Mouse (Mus musculus) small intestine, adult 2 months (tissue): ENCODE results near the gene Atg9b. TPM values are rescaled to one million over a fixed set of nuclear protein-coding genes. Genes with fewer than 3 reads are reported as not detected.

ENCODE experiments used
- H3K27ac ChIP-seq: fragments of 200-500 bp; 2 replicates; pipeline ENCODE4 v1.5.1; 2012; ENCODE audit warnings: low read depth, low read length, control low read depth, inconsistent platforms; ENCODE audit not compliant: insufficient read depth
- H3K27me3 ChIP-seq: fragments of 200-500 bp; 2 replicates; pipeline ENCODE4 v1.6.1; 2012; ENCODE audit warnings: mild to moderate bottlenecking, moderate library complexity, low read length, inconsistent platforms; ENCODE audit not compliant: control insufficient read depth, insufficient read depth
- H3K36me3 ChIP-seq: fragments of 200-500 bp; 2 replicates; pipeline ENCODE4 v1.6.1; 2012; ENCODE audit warnings: mild to moderate bottlenecking, low read length, control low read depth, inconsistent platforms; ENCODE audit not compliant: control insufficient read depth, insufficient read depth
- H3K4me1 ChIP-seq: fragments of 200-500 bp; 2 replicates; pipeline ENCODE4 v1.6.1; 2012; ENCODE audit warnings: low read length, inconsistent platforms, mixed read lengths; ENCODE audit not compliant: control insufficient read depth, insufficient read depth, insufficient read length
- H3K4me3 ChIP-seq: fragments of 200-500 bp; 2 replicates; pipeline ENCODE4 v1.5.1; 2012; ENCODE audit warnings: low read depth, mild to moderate bottlenecking, control low read depth, inconsistent platforms, low read length, moderate library complexity
- CTCF ChIP-seq: fragments of 200-500 bp; IDR thresholded peaks from 2 replicates; pipeline ENCODE4 v1.5.1; 2012; ENCODE audit warnings: low read depth, mild to moderate bottlenecking, control low read depth, inconsistent platforms, low read length, moderate library complexity, mixed read lengths; ENCODE audit not compliant: insufficient replicate concordance, insufficient read length; ENCODE audit errors: extremely low read depth
- POLR2A ChIP-seq: fragments of 200-500 bp; IDR thresholded peaks from 2 replicates; pipeline ENCODE4 v1.6.1; 2012; ENCODE audit warnings: low read depth, mild to moderate bottlenecking, control low read depth, inconsistent platforms, low read length, moderate library complexity
- WGBS: fragments of 180-500 bp; shearing (Covaris S2); methylation state at CpG from one replicate; pipeline ENCODE4 v1.1.7; 2018; 5-methylcytosine and 5-hydroxymethylcytosine counted together
- polyA plus RNA-seq: library from polyadenylated mRNA; depleted of rRNA; stranded (reverse); fragments of >200 nt; gene quantifications from 2 replicates; pipeline ENCODE4 v1.2.3, GENCODE M21; 2012

Gene Atg9b
- polyA plus RNA-seq, 1 experiment, result 0.43 TPM

- Histone ChIP-seq H3K27ac (no peak overlapping the region), H3K4me1 (peaks cover 10% of the 10 kb centered on the region; the same call in 1 of the 2 replicates), H3K4me3 (no peak overlapping the region), H3K27me3 (no peaks in the 10 kb centered on the region), H3K36me3 (no peaks in the 10 kb centered on the region)
- WGBS, result 68% methylated on average over 4 of the region's 4 CpGs
- TF ChIP-seq POLR2A (no peak), CTCF (no peak)
Measured at GRCm38 (mm10) chr5:24379501-24379900, 12.4 kb downstream of the Atg9b start.

- 78% methylated on average over 2 of the region's 2 CpGs for WGBS
- no peaks in the 10 kb centered on the region for H3K36me3 ChIP-seq
- no peak overlapping the region for H3K27ac ChIP-seq
- no peak for TF ChIP-seq CTCF
- TF ChIP-seq POLR2A, result no peak
- no peaks in the 10 kb centered on the region for H3K27me3 ChIP-seq
- H3K4me1 ChIP-seq, result peaks cover 6% of the 10 kb centered on the region; the same call in 1 of the 2 replicates
- no peak overlapping the region for H3K4me3 ChIP-seq
Measured at GRCm38 (mm10) chr5:24378700-24379099, 13.2 kb downstream of the Atg9b start.

- WGBS, result 57% methylated on average over 7 of the region's 7 CpGs
- H3K4me3 ChIP-seq, result no peak overlapping the region
- TF ChIP-seq POLR2A (no peak), CTCF (no peak)
Measured at GRCm38 (mm10) chr5:24374666-24375328, 17.1 kb downstream of the Atg9b start.

GRCm38 (mm10) chr5:24374216-24374615 lies 17.7 kb downstream of the Atg9b start:
- no peak for TF ChIP-seq POLR2A
- WGBS, result 34% methylated on average over 6 of the region's 6 CpGs
- Histone ChIP-seq H3K27me3 (no peaks in the 10 kb centered on the region), H3K27ac (no peak overlapping the region), H3K4me3 (no peak overlapping the region), H3K4me1 (no peaks in the 10 kb centered on the region), H3K36me3 (no peaks in the 10 kb centered on the region)

More at GRCm38 (mm10) chr5:24374666-24375328, 17.1 kb downstream of the Atg9b start:
- H3K27ac ChIP-seq, result no peak overlapping the region
- H3K36me3 ChIP-seq, result no peaks in the 10 kb centered on the region
- no peaks in the 10 kb centered on the region for H3K4me1 ChIP-seq
- no peaks in the 10 kb centered on the region for H3K27me3 ChIP-seq

- no peak for TF ChIP-seq POLR2A
- no peak for TF ChIP-seq CTCF
- no peaks in the 10 kb centered on the region for H3K4me1 ChIP-seq
- H3K27ac ChIP-seq, result no peak overlapping the region
- H3K27me3 ChIP-seq, result no peaks in the 10 kb centered on the region
- H3K36me3 ChIP-seq, result no peaks in the 10 kb centered on the region
- no peak overlapping the region for H3K4me3 ChIP-seq
- 76% methylated on average over 5 of the region's 5 CpGs for WGBS
Measured at GRCm38 (mm10) chr5:24373807-24374206, 18.1 kb downstream of the Atg9b start.

GRCm38 (mm10) chr5:24369767-24370166 lies 22.2 kb downstream of the Atg9b start:
- no peak overlapping the region for H3K4me3 ChIP-seq
- H3K36me3 ChIP-seq, result no peaks in the 10 kb centered on the region
- H3K27ac ChIP-seq, result no peak overlapping the region
- H3K27me3 ChIP-seq, result no peaks in the 10 kb centered on the region
- WGBS, result 83% methylated on average over 9 of the region's 9 CpGs
- no peak for TF ChIP-seq POLR2A
- TF ChIP-seq CTCF, result no peak
- no peaks in the 10 kb centered on the region for H3K4me1 ChIP-seq

- WGBS, result 70% methylated on average over 9 of the region's 9 CpGs
- no peaks in the 10 kb centered on the region for H3K4me1 ChIP-seq
- H3K27me3 ChIP-seq, result no peaks in the 10 kb centered on the region
- TF ChIP-seq CTCF (no peak), POLR2A (no peak)
- H3K27ac ChIP-seq, result no peak overlapping the region
- H3K36me3 ChIP-seq, result no peaks in the 10 kb centered on the region
- no peak overlapping the region for H3K4me3 ChIP-seq
Measured at GRCm38 (mm10) chr5:24366426-24366825, 25.5 kb downstream of the Atg9b start.

- H3K27ac ChIP-seq, result no peak overlapping the region
- H3K27me3 ChIP-seq, result no peaks in the 10 kb centered on the region
- H3K36me3 ChIP-seq, result no peaks in the 10 kb centered on the region
- 37% methylated on average over 5 of the region's 5 CpGs for WGBS
- H3K4me3 ChIP-seq, result peak overlapping the region; percentile 46; the same call in 1 of the 2 replicates
- H3K4me1 ChIP-seq, result no peaks in the 10 kb centered on the region
- no peak for TF ChIP-seq CTCF
- TF ChIP-seq POLR2A, result no peak
Measured at GRCm38 (mm10) chr5:24365528-24365927, 26.4 kb downstream of the Atg9b start.
